Comparison of ENCODE assay signal across 1 mouse cellular context in the genomic region with DNA sequence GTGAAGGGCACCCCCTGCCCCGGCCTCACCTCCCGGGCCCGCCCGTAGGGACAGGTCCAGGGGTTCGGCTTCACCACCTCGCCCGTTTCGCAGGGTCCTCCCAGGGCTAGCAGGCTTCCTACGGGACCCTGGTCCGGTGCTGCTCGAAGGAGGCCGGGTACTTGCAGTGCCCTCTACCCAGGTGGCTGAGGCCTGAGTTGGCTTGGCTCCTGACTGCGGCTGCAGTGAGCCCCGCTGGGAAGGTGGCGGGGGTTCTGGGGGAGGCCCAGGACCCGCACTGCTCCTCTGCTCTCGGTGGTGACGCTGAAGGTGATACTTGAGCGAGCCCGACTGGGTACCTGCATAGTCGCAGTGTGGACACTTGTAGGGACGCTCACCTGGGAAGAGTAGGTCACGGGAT.
TF ChIP-seq lines count a peak whose summit lies in the region.

No protein-coding gene starts in this region.

TF ChIP-seq in myocyte, 11 proteins besides CTCF, POLR2A, EP300 and RAD21:
- TF ChIP-seq SRF (IDR thresholded peaks at IDR 0.05; ENCODE audit: control insufficient read depth, insufficient read length, low read depth) (no peak), E2F4 (IDR thresholded peaks at IDR 0.05; ENCODE audit: insufficient read depth) (no peak), USF1 (IDR thresholded peaks at IDR 0.05; ENCODE audit: low read depth) (no peak), POLR2AphosphoS2 (IDR thresholded peaks at IDR 0.05; ENCODE audit: insufficient read length, low read depth) (peak; percentile 55), REST (IDR thresholded peaks at IDR 0.05; ENCODE audit: insufficient read depth, insufficient read length) (no peak), CEBPB (IDR thresholded peaks at IDR 0.05; ENCODE audit: insufficient read depth, poor library complexity, severe bottlenecking) (no peak)
